Comparison of ENCODE assay signal across 20 mouse cellular contexts in genomic region chr11:117048911-117049310, GRCm38 (mm10).
DNase-seq lines count a peak whose midpoint lies in the region; ATAC-seq and TF ChIP-seq lines count a peak whose summit lies in the region.
"Had no signal": no experiment of that assay in that cellular context is flagged by ENCODE, and none has a peak within 500 bp of the region (broad histone marks: within the 10 kb centered on the region; RNA-seq: fewer than 3 reads in every experiment).

No protein-coding gene starts in this region.

- no peaks in the 10 kb centered on the region for H3K27me3 ChIP-seq in hindbrain, postnatal 0 days (ENCODE audit: insufficient read depth, low read length)
- no peaks in the 10 kb centered on the region for H3K27me3 ChIP-seq in hindbrain, embryonic 12.5 days
- no peaks in the 10 kb centered on the region for H3K27me3 ChIP-seq in lung, embryonic 14.5 days (ENCODE audit: insufficient read depth, low read length)
- H3K27me3 ChIP-seq in Patski: no peaks in the 10 kb centered on the region
- H3K27me3 ChIP-seq: embryonic facial prominence, embryonic 13.5 days; forebrain, embryonic 12.5 days; heart, embryonic 15.5 days; hindbrain, embryonic 15.5 days; kidney, embryonic 15.5 days had no signal

- no peak overlapping the region for H3K9ac ChIP-seq in hindbrain, postnatal 0 days (replicated peaks; ENCODE audit: low read length)
- no peak overlapping the region for H3K9ac ChIP-seq in hindbrain, embryonic 12.5 days
- no peak overlapping the region for H3K9ac ChIP-seq in lung, embryonic 14.5 days
- H3K9ac ChIP-seq: embryonic facial prominence, embryonic 13.5 days; forebrain, embryonic 12.5 days; heart, embryonic 15.5 days; hindbrain, embryonic 15.5 days; kidney, embryonic 15.5 days had no signal

- H3K9me3 ChIP-seq in hindbrain, postnatal 0 days (ENCODE audit: low read length): no peaks in the 10 kb centered on the region
- peaks cover 5% of the 10 kb centered on the region; the same call in 1 of the 2 replicates for H3K9me3 ChIP-seq in hindbrain, embryonic 12.5 days (replicated peaks)
- H3K9me3 ChIP-seq in lung, embryonic 14.5 days (ENCODE audit: low read depth, low read length): no peaks in the 10 kb centered on the region
- H3K9me3 ChIP-seq: embryonic facial prominence, embryonic 13.5 days; heart, embryonic 15.5 days; hindbrain, embryonic 15.5 days had no signal

- no peaks in the 10 kb centered on the region for H3K36me3 ChIP-seq in hindbrain, postnatal 0 days (ENCODE audit: insufficient read depth, low read length)
- H3K36me3 ChIP-seq in hindbrain, embryonic 12.5 days: no peaks in the 10 kb centered on the region
- no peaks in the 10 kb centered on the region for H3K36me3 ChIP-seq in lung, embryonic 14.5 days (ENCODE audit: insufficient read depth)
- H3K36me3 ChIP-seq: embryonic facial prominence, embryonic 13.5 days; forebrain, embryonic 12.5 days; heart, embryonic 15.5 days; hindbrain, embryonic 15.5 days; kidney, embryonic 15.5 days had no signal

- in situ Hi-C loops in Patski (cut with MboI; ENCODE audit: low pct_unique_long_range_greater_than_20kb): loop anchor here (5.0 to 10.0 kb wide), 2 partner anchors 164 to 407 kb away; no protein-coding TSS in a partner anchor

- no peak overlapping the region for H3K4me2 ChIP-seq in hindbrain, postnatal 0 days (ENCODE audit: low read depth, low read length)
- H3K4me2 ChIP-seq in hindbrain, embryonic 12.5 days (replicated peaks): no peak overlapping the region
- no peak overlapping the region for H3K4me2 ChIP-seq in lung, embryonic 14.5 days
- H3K4me2 ChIP-seq: embryonic facial prominence, embryonic 13.5 days; forebrain, embryonic 12.5 days; heart, embryonic 15.5 days; hindbrain, embryonic 15.5 days; kidney, embryonic 15.5 days had no signal

- H3K4me1 ChIP-seq in hindbrain, postnatal 0 days (ENCODE audit: insufficient read depth, low read length): no peaks in the 10 kb centered on the region
- H3K4me1 ChIP-seq in hindbrain, embryonic 12.5 days: peaks cover 16% of the 10 kb centered on the region
- peaks cover 15% of the 10 kb centered on the region for H3K4me1 ChIP-seq in lung, embryonic 14.5 days (ENCODE audit: insufficient read depth)

- POLR2A ChIA-PET in Patski (lab: Charles Lee): no interaction called here

- ATAC-seq in hindbrain, postnatal 0 days: no peak
- no peak for ATAC-seq in hindbrain, embryonic 12.5 days (ENCODE audit: low FRiP score)
- ATAC-seq in lung, embryonic 14.5 days (ENCODE audit: insufficient read depth): no peak
- ATAC-seq in Patski: no peak
- no peak for ATAC-seq in erythroid progenitor cell, adult 5-6 weeks (replicated peaks; ENCODE audit: low FRiP score, poor library complexity, severe bottlenecking)

- 90% methylated on average over 3 of the region's 3 CpGs for WGBS in hindbrain, postnatal 0 days
- 85% methylated on average over 3 of the region's 3 CpGs for WGBS in hindbrain, embryonic 12.5 days
- WGBS in lung, embryonic 14.5 days: 84% methylated on average over 3 of the region's 3 CpGs

- no peak overlapping the region for H3K27ac ChIP-seq in hindbrain, postnatal 0 days
- no peak overlapping the region for H3K27ac ChIP-seq in hindbrain, embryonic 12.5 days
- no peak overlapping the region for H3K27ac ChIP-seq in lung, embryonic 14.5 days (ENCODE audit: low read depth)
- H3K27ac ChIP-seq: embryonic facial prominence, embryonic 13.5 days; kidney, embryonic 15.5 days had no signal

- H3K4me3 ChIP-seq in hindbrain, postnatal 0 days (ENCODE audit: low read length): no peak overlapping the region
- H3K4me3 ChIP-seq in hindbrain, embryonic 12.5 days: no peak overlapping the region
- no peak overlapping the region for H3K4me3 ChIP-seq in lung, embryonic 14.5 days (ENCODE audit: low read depth, low read length)
- H3K4me3 ChIP-seq: embryonic facial prominence, embryonic 13.5 days; forebrain, embryonic 12.5 days; heart, embryonic 15.5 days; hindbrain, embryonic 15.5 days; kidney, embryonic 15.5 days; myocyte had no signal

- TF ChIP-seq CTCF in hindbrain, postnatal 0 days (IDR thresholded peaks at IDR 0.05; ENCODE audit: low read depth): peak; percentile 65
- peak; percentile 58 for TF ChIP-seq CTCF in lung, embryonic 14.5 days (IDR thresholded peaks at IDR 0.05; ENCODE audit: low read depth)
- TF ChIP-seq CTCF in Patski (IDR thresholded peaks at IDR 0.05): peak; percentile 39

- CTCF ChIA-PET in Patski (lab: Charles Lee): no interaction called here

- DNase-seq in hindbrain, postnatal 0 days (ENCODE audit: low spot score): no peak
- no peak for DNase-seq in lung, embryonic 14.5 days
- no peak for DNase-seq in lung, postnatal 10 days
- DNase-seq in Patski (ENCODE audit: low read depth, low spot score): no peak
- DNase-seq in induced T-regulatory cell, adult 2 months (ENCODE audit: low read depth): peak; percentile 25
- no peak for DNase-seq in left cerebral cortex, postnatal 10 days (ENCODE audit: extremely low spot score in 1 of 2, low spot score in 2 of 2)
- DNase-seq: adrenal gland, postnatal 25 days; cerebellum, postnatal 36 days; gastrocnemius, postnatal 25 days; left cerebral cortex, postnatal 4 days; lung, adult 18-20 months; right cerebral cortex, postnatal 14 days had no signal

- intact Hi-C loops in left cerebral cortex, postnatal 10 days (cut with DNase I): no loop called here
